Mouse (Mus musculus): ENCODE data around the gene Pla2g4c. TPM values are rescaled to one million over a fixed set of nuclear protein-coding genes. Genes with fewer than 3 reads are reported as not detected.

Pla2g4c gene
- total RNA-seq (2023), result 0.64 and 0.82 TPM in 2 replicates

DNA sequence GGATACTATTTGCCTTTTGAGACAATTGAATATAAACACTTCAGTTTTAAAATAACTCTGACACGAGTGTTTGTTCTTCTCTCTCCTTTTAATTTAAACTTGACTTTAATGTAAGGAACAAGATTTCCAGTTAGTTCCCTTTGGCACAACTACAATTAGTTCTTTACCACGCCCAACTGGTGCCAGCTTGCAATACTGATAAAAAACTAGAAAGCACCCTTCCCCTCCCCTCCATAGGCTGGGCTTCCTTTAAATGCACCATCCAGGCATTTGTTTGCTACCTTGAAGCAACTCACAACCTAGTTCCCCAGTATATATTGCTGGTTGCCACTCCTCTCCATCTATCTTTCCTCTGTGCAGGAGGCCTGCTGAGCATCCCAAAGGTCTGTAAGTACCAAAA lies at the start of gene Pla2g4c:
TSS of gene Pla2g4c (plus strand) at position 340 of the 400 bp plus-strand sequence.

GRCm38 (mm10) chr7:13277081-13277480 lies 47.4 kb upstream of the Pla2g4c start, which contains the start of gene Lig1:
TSS of gene Lig1 (plus strand) at chr7:13277283.

DNA sequence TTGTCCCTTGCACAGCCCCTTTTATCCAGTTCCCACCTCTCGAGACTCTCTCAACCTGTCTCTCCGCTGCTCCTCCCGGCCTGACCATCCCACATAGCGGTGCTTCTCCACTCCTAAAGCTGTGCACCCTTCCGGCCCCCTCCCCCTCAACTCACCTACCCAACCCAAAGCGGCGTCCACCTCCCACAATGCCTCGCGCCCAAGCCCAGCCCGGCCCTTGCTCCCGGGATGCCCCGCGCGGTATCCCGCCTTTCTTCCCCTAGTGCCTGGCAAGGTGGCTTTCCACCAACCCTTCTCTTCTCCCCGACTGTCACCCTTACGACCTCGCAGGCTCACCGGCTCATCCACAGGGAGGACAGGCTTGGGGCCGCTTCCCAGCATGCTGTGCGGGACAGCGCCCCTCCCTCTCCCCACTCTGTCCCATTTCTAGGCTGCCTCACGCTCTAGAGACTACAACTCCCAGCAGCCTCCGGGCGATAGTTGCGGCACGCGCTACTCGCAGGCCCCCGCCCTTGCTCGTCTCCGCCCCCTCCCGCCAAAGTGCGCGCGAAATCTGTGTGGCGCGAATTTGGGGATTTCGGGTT lies 46.1 kb upstream of the Pla2g4c start, which contains the start of gene Zswim9:
TSS of gene Zswim9 (minus strand) at position 414 of the 584 bp plus-strand sequence.

DNA sequence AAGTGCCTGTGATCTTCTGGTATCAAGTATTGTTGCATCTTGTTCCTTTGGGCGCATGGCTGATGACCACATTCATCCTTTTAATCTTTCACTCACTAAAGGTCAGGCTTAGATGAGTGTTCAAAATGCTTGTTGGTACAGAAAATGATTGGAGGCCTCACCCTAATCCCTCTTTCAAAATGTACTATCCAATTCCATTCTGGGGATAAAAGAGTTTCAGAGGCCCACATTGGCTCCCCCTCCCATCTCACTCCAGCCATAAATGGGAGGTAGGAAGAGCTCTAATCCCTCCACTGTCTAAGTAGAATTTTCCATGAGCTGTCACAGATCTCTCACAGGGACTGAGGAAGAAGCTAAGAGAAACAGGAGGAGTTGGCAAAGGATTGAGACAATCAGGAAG lies 73.4 kb downstream of the Pla2g4c start, which contains the start of gene Cabp5:
TSS of gene Cabp5 (plus strand) at position 301 of the 400 bp plus-strand sequence.

Other genes starting within 250 kb of the Pla2g4c start
- gene Vmn1r85, start 229.5 kb upstream of the Pla2g4c start, total RNA-seq (2023), result not detected in 2 replicates
- gene Vmn1r86, start 204.7 kb upstream of the Pla2g4c start, total RNA-seq (2023), result not detected in 2 replicates
- not detected in 2 replicates for gene Vmn1r87, start 184.5 kb upstream of the Pla2g4c start, total RNA-seq (2023)
- gene Vmn1r88, start 165.1 kb upstream of the Pla2g4c start, total RNA-seq (2023), result 0.09 TPM in 1 of 2 replicates, not detected in the other
- gene Vmn1r89, start 111.6 kb upstream of the Pla2g4c start, total RNA-seq (2023), result not detected in 2 replicates
- 53.6 and 72.7 TPM in 2 replicates for gene Lig1, start 47.4 kb upstream of the Pla2g4c start, total RNA-seq (2023)
- gene Zswim9, start 45.9 kb upstream of the Pla2g4c start, total RNA-seq (2023), result 1.7 and 2.2 TPM in 2 replicates
- gene Cabp5, start 73.5 kb downstream of the Pla2g4c start, total RNA-seq (2023), result not detected in 2 replicates
- gene Bsph1, start 126.2 kb downstream of the Pla2g4c start, total RNA-seq (2023), result not detected in 2 replicates
- not detected in 2 replicates for gene Bsph2, start 246.4 kb downstream of the Pla2g4c start, total RNA-seq (2023)